Mouse (Mus musculus) forebrain, embryonic 12.5 days (tissue): ENCODE measurements around the gene Olfr1130. TPM values are rescaled to one million over a fixed set of nuclear protein-coding genes. Genes with fewer than 3 reads are reported as not detected.
"Not testable (repeated sequence)": the region's sequence is repeated elsewhere in the genome, so short reads cannot be mapped to it uniquely, and the experiment has no call there.

Experiments
- ATAC-seq: fragments of 200-750 bp; cut with Nextera tagmentation; 2 replicates; pipeline ENCODE4 v1.8.0; 2017; ENCODE audit warnings: moderate TSS enrichment; ENCODE audit not compliant: low FRiP score
- H3K27ac ChIP-seq: fragments of 300-500 bp; sonication (generic); 2 replicates; pipeline ENCODE4 v1.5.1; 2016; ENCODE audit warnings: mild to moderate bottlenecking
- H3K27me3 ChIP-seq: fragments of 300-500 bp; sonication (generic); 2 replicates; pipeline ENCODE4 v1.6.1; 2016; ENCODE audit warnings: mild to moderate bottlenecking
- H3K36me3 ChIP-seq: fragments of 300-500 bp; sonication (generic); replicated peaks from 2 replicates; pipeline ENCODE4 v1.6.1; 2016; ENCODE audit warnings: mild to moderate bottlenecking
- H3K4me1 ChIP-seq: fragments of 300-500 bp; sonication (generic); 2 replicates; pipeline ENCODE4 v1.6.1; 2016
- H3K4me2 ChIP-seq: fragments of 300-500 bp; sonication (generic); 2 replicates; pipeline ENCODE4 v1.6.1; 2016; ENCODE audit warnings: mild to moderate bottlenecking, moderate library complexity
- H3K4me3 ChIP-seq: fragments of 300-500 bp; sonication (generic); replicated peaks from 2 replicates; pipeline ENCODE4 v1.5.1; 2016; ENCODE audit warnings: mild to moderate bottlenecking
- H3K9ac ChIP-seq: fragments of 300-500 bp; sonication (generic); 2 replicates; pipeline ENCODE4 v1.6.1; 2016; ENCODE audit warnings: mild to moderate bottlenecking
- H3K9me3 ChIP-seq: fragments of 300-500 bp; sonication (generic); 2 replicates; pipeline ENCODE4 v1.6.1; 2016
- WGBS: fragments of 180-500 bp; shearing (Covaris S2); methylation state at CpG from one replicate; pipeline ENCODE4 v1.1.7; 2016; 5-methylcytosine and 5-hydroxymethylcytosine counted together
- polyA plus RNA-seq: library from polyadenylated mRNA; unstranded; fragments of >200 nt; fragmentation: Nextera tagmentation; extraction: Ambion mirVana; gene quantifications from 2 replicates; pipeline ENCODE4 v1.2.1, GENCODE M21; 2016

The Olfr1130 gene
- polyA plus RNA-seq = not detected in 2 replicates

GRCm38 (mm10) chr2:87605912-87606311 lies at the start of gene Olfr1130:
TSS of gene Olfr1130 (plus strand) at chr2:87606212.
- not testable (repeated sequence) for H3K27me3 ChIP-seq, H3K27ac ChIP-seq, H3K9me3 ChIP-seq, H3K4me3 ChIP-seq, H3K4me1 ChIP-seq, H3K9ac ChIP-seq, H3K36me3 ChIP-seq, H3K4me2 ChIP-seq, ATAC-seq

GRCm38 (mm10) chr2:87573602-87574001 lies 32.4 kb upstream of the Olfr1130 start, which contains the start of gene Olfr1129:
TSS of gene Olfr1129 (plus strand) at chr2:87573902.
- H3K9me3 ChIP-seq, ATAC-seq, H3K4me2 ChIP-seq, H3K4me1 ChIP-seq, H3K9ac ChIP-seq, H3K4me3 ChIP-seq, H3K36me3 ChIP-seq, H3K27me3 ChIP-seq, H3K27ac ChIP-seq: not testable (repeated sequence)
- WGBS = 72% methylated on average over 1 of the region's 1 CpGs

GRCm38 (mm10) chr2:87626804-87627203 lies 20.8 kb downstream of the Olfr1130 start, which contains the start of gene Olfr1131:
TSS of gene Olfr1131 (plus strand) at chr2:87627104.
- no peaks in the 10 kb centered on the region for H3K4me1 ChIP-seq
- no peak within 1 kb of the TSS for H3K9ac ChIP-seq
- H3K27me3 ChIP-seq = no peaks in the 10 kb centered on the region
- H3K27ac ChIP-seq = no peak within 1 kb of the TSS
- 71% methylated on average over 3 of the region's 3 CpGs for WGBS
- H3K4me3 ChIP-seq = no peak within 1 kb of the TSS
- no peak for ATAC-seq
- H3K9me3 ChIP-seq = no peaks in the 10 kb centered on the region
- no peak within 1 kb of the TSS for H3K4me2 ChIP-seq
- H3K36me3 ChIP-seq = no peaks in the 10 kb centered on the region

- no peak within 1 kb of the TSS for H3K4me2 ChIP-seq
- no peaks in the 10 kb centered on the region for H3K27me3 ChIP-seq
- no peaks in the 10 kb centered on the region for H3K9me3 ChIP-seq
- no peaks in the 10 kb centered on the region for H3K36me3 ChIP-seq
- no peaks in the 10 kb centered on the region for H3K4me1 ChIP-seq
- no peak within 1 kb of the TSS for H3K27ac ChIP-seq
- no peak within 1 kb of the TSS for H3K4me3 ChIP-seq
- ATAC-seq = no peak
- no peak within 1 kb of the TSS for H3K9ac ChIP-seq
These were observed 31.4 kb downstream of the Olfr1130 start, which contains the start of gene Olfr1132 for GRCm38 (mm10) chr2:87637435-87637834. TSS of gene Olfr1132 (minus strand) at chr2:87637535.

GRCm38 (mm10) chr2:87642441-87642840 lies 36.4 kb downstream of the Olfr1130 start:
- Histone ChIP-seq H3K36me3 (no peaks in the 10 kb centered on the region), H3K9ac (no peak overlapping the region), H3K4me1 (no peaks in the 10 kb centered on the region), H3K27me3 (no peaks in the 10 kb centered on the region), H3K27ac (no peak overlapping the region), H3K4me2 (no peak overlapping the region), H3K9me3 (no peaks in the 10 kb centered on the region), H3K4me3 (no peak overlapping the region)
- ATAC-seq = no peak

GRCm38 (mm10) chr2:87647274-87647673 lies 41.3 kb downstream of the Olfr1130 start, which contains the start of gene Olfr1133:
TSS of gene Olfr1133 (minus strand) at chr2:87647374.
- Histone ChIP-seq H3K27ac (no peak within 1 kb of the TSS), H3K9me3 (no peaks in the 10 kb centered on the region), H3K4me2 (no peak within 1 kb of the TSS), H3K4me3 (no peak within 1 kb of the TSS), H3K36me3 (no peaks in the 10 kb centered on the region), H3K9ac (no peak within 1 kb of the TSS), H3K27me3 (no peaks in the 10 kb centered on the region), H3K4me1 (no peaks in the 10 kb centered on the region)
- ATAC-seq = no peak

GRCm38 (mm10) chr2:87658360-87658759 lies 52.3 kb downstream of the Olfr1130 start, which contains the start of gene Olfr1134:
TSS of gene Olfr1134 (minus strand) at chr2:87658460.
- Histone ChIP-seq H3K27ac (no peak within 1 kb of the TSS), H3K4me2 (no peak within 1 kb of the TSS), H3K4me1 (no peaks in the 10 kb centered on the region), H3K27me3 (no peaks in the 10 kb centered on the region), H3K36me3 (no peaks in the 10 kb centered on the region), H3K4me3 (no peak within 1 kb of the TSS), H3K9me3 (no peaks in the 10 kb centered on the region), H3K9ac (no peak within 1 kb of the TSS)
- WGBS = 94% methylated on average over 2 of the region's 2 CpGs
- ATAC-seq = no peak

Other genes with a start within 250 kb of the Olfr1130 start
- not detected in 2 replicates for gene Olfr1121, start 236.3 kb upstream of the Olfr1130 start, polyA plus RNA-seq
- gene Olfr1122, start 220.4 kb upstream of the Olfr1130 start, polyA plus RNA-seq = not detected in 2 replicates
- not detected in 2 replicates for gene Olfr1123, start 189.6 kb upstream of the Olfr1130 start, polyA plus RNA-seq
- gene Olfr1124, start 175.9 kb upstream of the Olfr1130 start, polyA plus RNA-seq = 0.08 and 0.15 TPM in 2 replicates
- not detected in 2 replicates for gene Olfr1126, start 152.2 kb upstream of the Olfr1130 start, polyA plus RNA-seq
- not detected in 2 replicates for gene Pramel7, start 109.1 kb upstream of the Olfr1130 start, polyA plus RNA-seq
- not detected in 2 replicates for gene Pramel6, start 99.6 kb upstream of the Olfr1130 start, polyA plus RNA-seq
- not detected in 2 replicates for gene Olfr153, start 74.4 kb upstream of the Olfr1130 start, polyA plus RNA-seq
- not detected in 2 replicates for gene Olfr1128, start 60.7 kb upstream of the Olfr1130 start, polyA plus RNA-seq
- not detected in 2 replicates for gene Olfr1129, start 32.3 kb upstream of the Olfr1130 start, polyA plus RNA-seq
- gene Olfr1131, start 20.9 kb downstream of the Olfr1130 start, polyA plus RNA-seq = not detected in 2 replicates
- not detected in 2 replicates for gene Olfr1132, start 31.3 kb downstream of the Olfr1130 start, polyA plus RNA-seq
- gene Olfr1133, start 41.2 kb downstream of the Olfr1130 start, polyA plus RNA-seq = not detected in 2 replicates
- not detected in 2 replicates for gene Olfr1134, start 52.2 kb downstream of the Olfr1130 start, polyA plus RNA-seq
- not detected in 2 replicates for gene Olfr1135, start 67.5 kb downstream of the Olfr1130 start, polyA plus RNA-seq
- not detected in 2 replicates for gene Olfr1136, start 87.7 kb downstream of the Olfr1130 start, polyA plus RNA-seq
- gene Olfr1137, start 107.0 kb downstream of the Olfr1130 start, polyA plus RNA-seq = not detected in 2 replicates
- gene Olfr1138, start 133.8 kb downstream of the Olfr1130 start, polyA plus RNA-seq = not detected in 2 replicates
- gene Olfr1140, start 137.5 kb downstream of the Olfr1130 start, polyA plus RNA-seq = not detected in 2 replicates
- gene Olfr1141, start 147.8 kb downstream of the Olfr1130 start, polyA plus RNA-seq = not detected in 2 replicates
- gene Olfr152, start 173.3 kb downstream of the Olfr1130 start, polyA plus RNA-seq = not detected in 2 replicates
- gene Olfr1143, start 194.4 kb downstream of the Olfr1130 start, polyA plus RNA-seq = not detected in 2 replicates
- gene Olfr1145, start 203.6 kb downstream of the Olfr1130 start, polyA plus RNA-seq = not detected in 2 replicates
- not detected in 2 replicates for gene Olfr1148, start 224.3 kb downstream of the Olfr1130 start, polyA plus RNA-seq
- not detected in 2 replicates for gene Olfr1150-ps1, start 237.8 kb downstream of the Olfr1130 start, polyA plus RNA-seq
- not detected in 2 replicates for gene Olfr1151, start 249.7 kb downstream of the Olfr1130 start, polyA plus RNA-seq